Mouse (Mus musculus) bone marrow, adult 2 months (tissue): ENCODE measurements around the gene Cyp2w1. TPM values are rescaled to one million over a fixed set of nuclear protein-coding genes. Genes with fewer than 3 reads are reported as not detected.
A peak's percentile ranks its signal among the peaks of the same experiment; 100 is the strongest.

Source experiments
- H3K27ac ChIP-seq: fragments of 200-500 bp; 2 replicates; pipeline ENCODE4 v1.5.1; 2012; ENCODE audit warnings: low read depth, mild to moderate bottlenecking, control low read depth, inconsistent platforms, low read length; ENCODE audit not compliant: control insufficient read depth, poor library complexity, insufficient read depth
- H3K4me1 ChIP-seq: fragments of 200-500 bp; 2 replicates; pipeline ENCODE4 v1.6.1; 2011; ENCODE audit warnings: low read length; ENCODE audit not compliant: control insufficient read depth, insufficient read depth
- H3K4me3 ChIP-seq: fragments of 200-500 bp; replicated peaks from 2 replicates; pipeline ENCODE3; 2011; ENCODE audit warnings: mild to moderate bottlenecking, low read depth, low read length, control low read depth; ENCODE audit not compliant: control insufficient read depth
- CTCF ChIP-seq: fragments of 200-500 bp; IDR thresholded peaks from 2 replicates; pipeline ENCODE4 v1.5.1; 2011; ENCODE audit warnings: low read length, control low read depth; ENCODE audit not compliant: control insufficient read depth, insufficient read depth
- POLR2A ChIP-seq: fragments of 200-500 bp; IDR thresholded peaks from 2 replicates; pipeline ENCODE4 v1.6.1; 2011; ENCODE audit warnings: low read depth, mild to moderate bottlenecking, control low read depth, low read length, borderline replicate concordance; ENCODE audit not compliant: control insufficient read depth
- WGBS: fragments of 180-500 bp; shearing (Covaris S2); methylation state at CpG from one replicate; pipeline ENCODE4 v1.1.7; 2018; 5-methylcytosine and 5-hydroxymethylcytosine counted together
- polyA plus RNA-seq: library from polyadenylated mRNA; stranded (reverse); fragments of >200 nt; gene quantifications from 2 replicates; pipeline ENCODE4 v1.2.4, GENCODE M21; 2011; ENCODE audit warnings: low replicate concordance; ENCODE audit not compliant: missing spikeins, insufficient read depth, insufficient read length

Gene Cyp2w1
- polyA plus RNA-seq, 1 experiment = not detected

GRCm38 (mm10) chr5:139351134-139351533 is 1.3 kb upstream of the Cyp2w1 start, which contains the start of gene Cox19:
Gene Cox19 (minus strand): TSS chr5:139351418.
- no peak for TF ChIP-seq CTCF
- no peak for TF ChIP-seq POLR2A
- H3K27ac ChIP-seq = no peak within 1 kb of the TSS
- no peaks in the 10 kb centered on the region for H3K4me1 ChIP-seq
- no peak within 1 kb of the TSS for H3K4me3 ChIP-seq
- 33% methylated on average over 5 of the region's 5 CpGs for WGBS

GRCm38 (mm10) chr5:139351628-139352027 is 789 bp upstream of the Cyp2w1 start:
- Histone ChIP-seq H3K27ac (no peak overlapping the region), H3K4me1 (no peaks in the 10 kb centered on the region)
- 43% methylated on average over 8 of the region's 8 CpGs for WGBS

GRCm38 (mm10) chr5:139353496-139353895 is 1.1 kb downstream of the Cyp2w1 start:
- no peak for TF ChIP-seq POLR2A
- peak; percentile 28; the same call in 1 of the 2 replicates for TF ChIP-seq CTCF
- Histone ChIP-seq H3K27ac (no peak overlapping the region), H3K4me1 (no peaks in the 10 kb centered on the region), H3K4me3 (no peak overlapping the region)
- WGBS = 51% methylated on average over 10 of the region's 10 CpGs

More at GRCm38 (mm10) chr5:139351628-139352027, 789 bp upstream of the Cyp2w1 start:
- TF ChIP-seq CTCF (no peak), POLR2A (no peak)
- no peak overlapping the region for H3K4me3 ChIP-seq

- TF ChIP-seq CTCF = no peak
- no peak for TF ChIP-seq POLR2A
- no peak overlapping the region for H3K27ac ChIP-seq
- WGBS = 80% methylated on average over 11 of the region's 11 CpGs
- no peaks in the 10 kb centered on the region for H3K4me1 ChIP-seq
- H3K4me3 ChIP-seq = no peak overlapping the region
These were observed 1.5 kb downstream of the Cyp2w1 start for GRCm38 (mm10) chr5:139353946-139354345.

- Histone ChIP-seq H3K4me3 (no peak overlapping the region), H3K27ac (no peak overlapping the region), H3K4me1 (no peaks in the 10 kb centered on the region)
- peak; percentile 11; the same call in 1 of the 2 replicates for TF ChIP-seq POLR2A
- peak; percentile 99 for TF ChIP-seq CTCF
- WGBS = 32% methylated on average over 19 of the region's 19 CpGs
These were observed 2.9 kb downstream of the Cyp2w1 start for GRCm38 (mm10) chr5:139355235-139355772.

GRCm38 (mm10) chr5:139358653-139359052 is 6.2 kb downstream of the Cyp2w1 start:
- TF ChIP-seq POLR2A = no peak
- TF ChIP-seq CTCF = peak; percentile 76
- Histone ChIP-seq H3K27ac (no peak overlapping the region), H3K4me1 (no peaks in the 10 kb centered on the region), H3K4me3 (no peak overlapping the region)
- WGBS = 75% methylated on average over 2 of the region's 2 CpGs

- no peak overlapping the region for H3K27ac ChIP-seq
- no peak overlapping the region for H3K4me3 ChIP-seq
- H3K4me1 ChIP-seq = no peaks in the 10 kb centered on the region; the same call in 1 of the 2 replicates
- 86% methylated on average over 5 of the region's 5 CpGs for WGBS
- TF ChIP-seq CTCF (no peak), POLR2A (no peak)
These were observed 6.8 kb downstream of the Cyp2w1 start for GRCm38 (mm10) chr5:139359244-139359643.

- WGBS = 26% methylated on average over 7 of the region's 7 CpGs
- Histone ChIP-seq H3K27ac (no peak overlapping the region), H3K4me1 (peaks cover 17% of the 10 kb centered on the region), H3K4me3 (no peak overlapping the region)
- no peak for TF ChIP-seq CTCF
- TF ChIP-seq POLR2A = no peak
These were observed 11.4 kb downstream of the Cyp2w1 start for GRCm38 (mm10) chr5:139363858-139364257.

GRCm38 (mm10) chr5:139364260-139364910 is 12.0 kb downstream of the Cyp2w1 start:
- Histone ChIP-seq H3K4me1 (peaks cover 17% of the 10 kb centered on the region), H3K4me3 (no peak overlapping the region)
- 11% methylated on average over 12 of the region's 12 CpGs for WGBS

More at GRCm38 (mm10) chr5:139364260-139364910, 12.0 kb downstream of the Cyp2w1 start:
- peak overlapping the region; percentile 62 for H3K27ac ChIP-seq
- TF ChIP-seq POLR2A (0 out of 2 replicates have a peak, but pooled peaks have one; percentile 17), CTCF (peak; percentile 98)
